Mouse (Mus musculus) gastrocnemius, postnatal 14 days (tissue): ENCODE measurements around the gene Fam81a. TPM values are rescaled to one million over a fixed set of nuclear protein-coding genes. Genes with fewer than 3 reads are reported as not detected.

Experiments used
- DNase-seq: peaks from one replicate; pipeline ENCODE4 v3.0.0; 2021; ENCODE audit warnings: mixed read lengths
- intact Hi-C: fragments of 180-260 bp; cut with DNase I; formaldehyde crosslinking; loops from one replicate; pipeline ENCODE4 v1.15.1; 2025; ENCODE audit warnings: low total_unique reads
- total RNA-seq, 2 experiments: library from RNA; stranded (reverse); gene quantifications; 2 replicates each; pipeline ENCODE4 v1.2.3; 2021

The Fam81a gene
- total RNA-seq, 2 experiments from 2014 or later = 1.9 to 2.1 TPM

DNA sequence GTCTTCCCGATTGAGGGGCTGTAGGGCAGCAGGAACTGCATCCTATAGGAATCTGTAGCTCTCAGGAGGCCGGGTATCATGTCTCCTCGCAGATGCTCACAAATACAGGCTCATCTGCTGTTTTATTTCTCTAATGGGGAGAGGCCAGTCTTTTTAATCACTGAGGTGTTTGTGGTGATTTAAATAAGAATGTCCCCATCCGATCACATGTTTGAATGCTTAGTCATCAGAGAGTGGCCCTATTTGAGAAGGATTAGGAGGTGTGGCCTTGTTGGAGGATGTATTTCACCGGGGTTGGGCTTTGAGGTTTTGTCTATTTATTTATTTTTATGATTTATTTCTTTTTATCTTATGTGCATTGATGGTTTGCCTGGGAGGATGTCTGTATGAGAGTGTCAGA, 11.6 kb downstream of the Fam81a start:
- intact Hi-C loops = no loop called here
- no peak for DNase-seq

DNA sequence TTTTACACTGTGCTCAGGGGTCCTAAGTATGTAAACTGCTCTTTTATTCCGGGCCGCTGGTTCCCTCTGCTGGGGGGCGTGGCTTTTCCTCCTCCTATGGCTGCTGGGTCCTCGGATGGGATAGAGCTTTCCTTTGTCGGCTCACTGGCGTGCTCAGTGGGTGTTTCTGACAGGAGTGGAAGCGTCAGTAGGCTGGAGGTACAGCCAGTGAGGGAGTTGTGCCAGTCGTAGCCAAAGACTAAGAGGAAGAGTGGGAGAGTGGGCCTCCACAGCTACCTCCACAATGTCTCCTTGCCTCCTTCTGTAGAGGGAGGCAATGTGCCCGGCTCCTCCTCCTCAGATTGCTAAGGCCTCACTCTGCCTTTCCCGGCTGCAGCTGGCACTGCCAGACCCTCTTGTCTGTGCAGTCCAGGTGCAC, 30.5 kb downstream of the Fam81a start:
- intact Hi-C loops = no loop called here

DNA sequence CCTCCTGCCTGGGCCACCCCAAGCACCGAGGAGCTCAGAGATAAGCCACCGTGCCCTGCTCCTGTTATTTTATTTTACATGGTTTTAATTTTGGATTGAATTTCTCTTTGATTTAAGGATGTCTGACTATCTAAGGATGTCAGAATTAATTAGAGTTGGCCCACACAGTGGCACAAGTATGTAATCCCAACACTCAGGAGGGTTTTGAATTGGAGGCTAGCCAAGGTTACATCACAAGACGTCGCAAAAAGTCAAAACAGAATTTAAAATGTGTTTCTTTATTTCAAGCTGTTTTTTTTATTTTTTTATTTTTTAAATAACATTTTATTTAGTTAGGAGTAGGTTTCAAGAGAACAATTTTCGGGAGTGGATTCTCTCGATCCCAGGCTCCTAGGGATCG, 31.5 kb downstream of the Fam81a start:
- DNase-seq = no peak
- intact Hi-C loops = no loop called here

More for the DNA sequence above, 30.5 kb downstream of the Fam81a start:
- DNase-seq = no peak

DNA sequence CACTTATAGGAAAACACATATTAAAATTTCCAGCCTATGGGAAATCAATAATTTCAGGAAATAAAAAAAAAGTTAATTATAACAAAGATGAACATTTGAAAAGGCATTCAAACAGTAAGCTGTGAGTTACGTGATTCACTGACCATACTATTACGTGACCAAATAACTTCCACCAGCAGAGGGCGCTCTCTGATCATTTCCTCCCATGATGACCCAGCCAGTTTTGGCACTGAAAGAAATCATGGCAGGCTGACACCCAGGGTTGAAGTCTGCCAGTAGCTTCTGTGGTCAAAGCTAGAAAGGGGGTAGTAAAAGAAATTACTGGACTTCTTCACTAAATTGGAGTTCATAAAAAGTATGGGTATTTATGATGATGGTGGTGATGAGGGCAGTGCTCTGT, 33.1 kb downstream of the Fam81a start:
- DNase-seq = peak; percentile 77
- intact Hi-C loops = loop anchor here (10.0 kb wide), 1 partner anchor 286 kb away; no protein-coding TSS in a partner anchor

DNA sequence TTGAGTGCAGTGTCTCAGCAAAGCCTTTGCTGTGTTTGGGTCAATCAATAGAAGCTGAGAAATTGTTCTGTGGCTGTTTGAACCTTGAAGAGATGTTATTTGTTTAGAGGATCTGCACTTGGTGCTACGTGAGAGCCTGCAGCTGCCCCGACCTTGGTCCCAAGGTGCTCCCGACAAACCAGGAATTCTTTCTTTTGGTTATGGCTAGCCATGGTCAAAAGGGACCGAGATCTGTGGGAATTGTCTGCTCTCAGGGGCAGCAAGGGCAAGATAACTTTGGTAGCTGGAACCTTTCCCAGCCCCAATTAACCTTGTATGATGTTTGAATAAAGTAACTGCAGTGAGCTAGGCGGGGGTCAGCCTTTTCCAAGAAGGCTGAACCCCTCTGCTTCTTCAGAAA, 34.2 kb downstream of the Fam81a start:
- intact Hi-C loops = loop anchor here (10.0 kb wide), 1 partner anchor 287 kb away; no protein-coding TSS in a partner anchor

DNA sequence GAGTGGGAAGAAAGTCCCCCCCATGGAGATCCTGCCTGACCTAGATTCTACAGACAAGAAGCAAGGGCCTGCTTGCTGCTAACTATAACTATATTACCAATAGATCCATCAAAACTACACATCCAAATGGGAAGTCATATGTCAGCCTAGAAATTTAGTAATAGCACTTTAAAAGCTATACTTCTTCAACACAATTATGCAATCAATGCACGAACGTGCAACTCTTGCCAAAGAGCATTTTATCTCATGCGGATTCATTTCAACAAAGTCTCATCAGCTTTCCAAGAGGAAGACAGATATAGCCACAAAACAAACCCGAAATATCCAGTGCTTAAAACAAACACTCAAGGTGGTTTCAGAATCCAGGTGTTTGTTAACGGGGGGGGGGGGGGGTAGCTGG, 36.8 kb downstream of the Fam81a start:
- no peak for DNase-seq
- intact Hi-C loops = loop anchor here (10.0 kb wide), 1 partner anchor 289 kb away; no protein-coding TSS in a partner anchor

More for the DNA sequence above, 34.2 kb downstream of the Fam81a start:
- DNase-seq = no peak

DNA sequence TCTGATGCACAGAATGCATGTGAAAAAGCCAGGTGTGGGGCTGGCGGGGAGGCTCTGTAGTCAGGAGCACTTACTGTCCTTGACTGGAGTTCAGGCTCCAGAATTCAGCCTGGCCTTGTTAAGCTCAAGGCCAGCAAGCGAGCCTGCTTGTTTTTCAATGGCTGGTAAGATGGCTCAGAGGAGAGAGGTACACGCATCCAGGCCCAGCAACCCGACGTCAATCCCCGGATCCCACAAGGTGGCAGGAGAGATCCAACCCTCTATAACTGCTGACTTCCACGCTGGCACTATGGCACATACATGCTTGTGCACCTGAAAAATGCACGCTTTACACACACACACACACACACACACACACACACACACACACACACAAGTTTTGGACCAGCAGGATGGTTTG, 39.3 kb downstream of the Fam81a start:
- intact Hi-C loops = loop anchor here (10.0 kb wide), 1 partner anchor 292 kb away; no protein-coding TSS in a partner anchor
- no peak for DNase-seq

DNA sequence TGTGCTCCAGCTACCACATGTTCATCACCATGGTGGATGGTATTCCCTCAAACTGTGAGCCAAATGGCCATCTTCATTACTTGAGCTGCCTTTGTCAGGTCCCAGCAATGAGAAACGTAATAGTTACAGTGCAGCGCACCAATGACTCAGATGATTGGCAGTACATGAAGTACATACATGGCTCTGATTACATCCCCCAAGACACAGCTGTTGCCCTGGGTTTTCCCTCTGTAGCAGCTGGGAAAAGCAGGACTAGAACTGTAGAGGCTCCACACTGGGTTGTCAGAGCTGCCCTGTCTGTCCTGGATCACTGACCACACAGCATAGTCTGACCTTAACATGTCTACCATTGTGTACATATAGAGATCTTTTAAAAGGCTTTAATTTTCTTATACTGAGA, 44.8 kb downstream of the Fam81a start:
- intact Hi-C loops = no loop called here

DNA sequence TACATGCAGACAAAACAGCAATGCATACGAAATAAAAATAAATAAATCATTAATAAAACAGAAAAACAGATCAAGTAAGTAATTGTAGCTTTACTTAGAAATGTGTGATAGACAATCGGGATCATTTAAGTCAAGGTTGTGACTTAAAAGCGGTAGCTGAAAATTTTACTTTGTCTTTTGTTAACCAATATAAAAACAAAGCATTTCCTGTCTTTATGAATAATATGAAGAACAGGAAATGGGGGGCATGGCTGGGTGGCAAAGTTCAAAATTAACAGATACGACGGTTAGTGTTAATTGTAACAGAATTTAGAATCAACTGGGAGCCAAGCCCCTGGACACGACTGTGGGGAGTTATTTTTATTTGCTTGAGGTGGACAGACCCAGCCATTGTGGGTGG, 47.3 kb downstream of the Fam81a start:
- DNase-seq = no peak
- intact Hi-C loops = no loop called here

More for the DNA sequence above, 44.8 kb downstream of the Fam81a start:
- DNase-seq = no peak

DNA sequence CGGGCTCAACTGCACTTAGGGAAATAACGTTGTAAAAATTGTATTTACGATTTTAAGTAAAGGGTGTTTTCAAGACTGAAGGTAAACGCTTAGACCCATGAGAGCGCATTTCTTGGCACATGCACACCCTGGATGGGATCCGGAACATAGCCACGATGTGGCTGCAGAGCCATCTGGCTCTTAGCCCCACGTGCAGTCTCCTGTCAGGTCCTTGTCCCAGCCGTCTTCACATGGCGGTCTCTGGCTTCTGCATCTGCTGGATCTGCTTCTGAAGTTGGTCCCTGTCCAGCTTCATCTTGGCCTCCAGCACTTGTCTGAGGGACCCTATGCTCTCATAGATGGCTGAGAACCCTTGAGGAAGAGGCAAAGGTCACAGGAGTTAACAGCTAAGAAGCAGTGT, 51.8 kb downstream of the Fam81a start:
- intact Hi-C loops = no loop called here
- no peak for DNase-seq

DNA sequence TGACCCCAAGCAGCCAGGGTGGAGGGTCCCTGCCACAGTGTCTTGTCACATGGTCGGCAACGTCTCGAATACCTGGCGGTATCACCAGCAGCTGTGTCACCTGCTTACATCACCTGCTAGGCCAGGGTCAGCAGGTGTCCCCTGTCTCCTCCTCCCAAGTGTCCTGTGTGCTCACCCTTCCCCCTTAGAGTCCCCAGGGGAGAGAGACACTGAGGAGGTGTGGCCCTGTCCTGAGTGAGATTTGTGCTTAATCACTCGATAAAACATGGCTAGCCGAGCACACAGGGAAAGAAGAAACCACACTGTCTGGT, 53.6 kb downstream of the Fam81a start:
- intact Hi-C loops = no loop called here
- no peak for DNase-seq

DNA sequence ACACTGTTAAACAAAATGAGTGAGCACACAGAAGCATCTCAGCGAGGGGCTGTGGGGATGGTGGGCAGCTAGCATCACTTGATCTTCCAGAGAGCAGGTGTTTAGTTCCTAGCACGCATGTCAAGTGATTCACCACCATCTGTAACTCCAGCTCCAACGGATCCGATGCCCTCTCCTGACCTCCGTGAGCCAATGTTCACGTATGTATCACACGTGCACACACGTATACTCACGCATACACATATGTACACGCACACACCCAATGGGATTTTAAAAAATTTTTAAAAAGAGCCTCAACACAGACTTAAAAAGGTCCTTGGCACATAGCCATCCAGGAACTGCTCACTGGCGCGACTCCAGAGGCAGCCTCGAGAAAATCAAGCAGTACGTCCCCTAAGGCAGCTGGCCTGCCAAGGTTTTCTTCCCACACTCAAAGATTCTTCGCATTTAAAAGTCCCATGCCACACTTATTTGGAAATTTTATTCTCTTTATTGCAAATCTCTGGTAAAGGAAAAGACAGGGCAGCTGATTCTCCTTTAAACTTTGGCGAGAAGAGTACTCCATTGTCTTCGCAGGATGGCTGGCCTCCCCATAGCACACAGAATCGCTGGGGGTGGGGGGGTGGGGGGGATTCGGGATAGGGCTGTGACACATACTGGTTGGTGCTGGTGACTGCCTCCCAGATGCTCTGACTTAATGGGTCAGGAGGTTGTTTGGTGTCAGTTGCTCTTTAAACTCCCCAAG, 54.1 kb downstream of the Fam81a start:
- DNase-seq = peak; percentile 24
- intact Hi-C loops = no loop called here

DNA sequence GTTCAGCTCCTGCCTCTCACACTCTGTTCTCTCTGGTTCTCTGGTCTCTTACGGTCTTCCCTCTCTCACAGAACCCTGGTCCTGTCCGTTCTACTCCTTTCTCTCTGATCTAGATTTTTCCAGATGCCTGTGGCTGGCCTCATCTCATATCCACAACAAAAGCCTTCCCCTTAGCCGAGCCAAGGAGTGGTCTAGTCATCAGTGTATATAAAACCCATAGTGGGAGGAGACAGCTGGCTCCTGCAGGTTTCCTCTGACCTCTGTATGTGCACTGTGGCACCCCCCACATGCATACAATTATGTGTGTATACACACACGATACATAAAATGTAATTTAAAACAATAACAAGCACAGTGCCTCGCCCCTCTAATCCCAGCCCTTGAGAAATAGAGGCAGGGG, 55.0 kb downstream of the Fam81a start:
- DNase-seq = no peak
- intact Hi-C loops = no loop called here

DNA sequence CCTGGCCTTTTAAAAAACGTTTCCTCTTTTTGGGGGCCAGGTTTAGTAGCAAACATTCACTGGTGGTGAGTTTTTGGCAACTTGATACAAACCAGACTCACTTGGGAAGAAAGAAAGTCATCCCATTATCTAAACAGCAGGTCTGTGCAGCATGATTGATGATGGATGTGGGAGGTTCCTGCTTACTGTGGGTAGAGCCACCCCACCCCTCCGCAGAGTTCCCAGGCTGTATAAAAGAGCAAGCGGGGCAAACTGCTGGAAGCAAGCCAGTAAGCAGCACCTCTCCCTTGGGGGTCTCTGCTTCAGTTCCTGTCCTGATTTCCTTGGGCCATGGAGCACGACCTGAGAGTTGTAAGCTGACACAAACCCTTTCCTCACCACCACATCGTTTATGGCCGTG, 56.3 kb downstream of the Fam81a start:
- no peak for DNase-seq
- intact Hi-C loops = no loop called here

DNA sequence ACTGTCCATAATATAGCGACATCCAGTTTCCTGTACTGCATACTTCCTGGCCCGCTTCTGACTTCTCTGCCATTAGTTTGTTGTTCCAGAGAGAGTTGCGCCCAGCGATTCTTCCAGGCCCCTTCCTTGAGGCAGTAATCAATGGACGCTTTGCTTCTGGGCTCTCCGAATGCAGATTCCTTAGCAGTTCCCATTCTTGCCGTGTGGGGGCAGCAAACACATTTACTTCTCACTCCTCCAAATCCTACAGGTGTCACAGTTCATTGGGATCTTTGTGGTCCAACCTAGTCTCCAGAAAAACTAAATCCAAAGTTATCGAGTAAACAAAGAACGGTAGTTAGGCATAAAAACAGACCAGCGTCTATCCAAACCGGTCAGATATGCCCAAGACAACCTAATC, 58.3 kb downstream of the Fam81a start:
- peak; percentile 18 for DNase-seq
- intact Hi-C loops = no loop called here

DNA sequence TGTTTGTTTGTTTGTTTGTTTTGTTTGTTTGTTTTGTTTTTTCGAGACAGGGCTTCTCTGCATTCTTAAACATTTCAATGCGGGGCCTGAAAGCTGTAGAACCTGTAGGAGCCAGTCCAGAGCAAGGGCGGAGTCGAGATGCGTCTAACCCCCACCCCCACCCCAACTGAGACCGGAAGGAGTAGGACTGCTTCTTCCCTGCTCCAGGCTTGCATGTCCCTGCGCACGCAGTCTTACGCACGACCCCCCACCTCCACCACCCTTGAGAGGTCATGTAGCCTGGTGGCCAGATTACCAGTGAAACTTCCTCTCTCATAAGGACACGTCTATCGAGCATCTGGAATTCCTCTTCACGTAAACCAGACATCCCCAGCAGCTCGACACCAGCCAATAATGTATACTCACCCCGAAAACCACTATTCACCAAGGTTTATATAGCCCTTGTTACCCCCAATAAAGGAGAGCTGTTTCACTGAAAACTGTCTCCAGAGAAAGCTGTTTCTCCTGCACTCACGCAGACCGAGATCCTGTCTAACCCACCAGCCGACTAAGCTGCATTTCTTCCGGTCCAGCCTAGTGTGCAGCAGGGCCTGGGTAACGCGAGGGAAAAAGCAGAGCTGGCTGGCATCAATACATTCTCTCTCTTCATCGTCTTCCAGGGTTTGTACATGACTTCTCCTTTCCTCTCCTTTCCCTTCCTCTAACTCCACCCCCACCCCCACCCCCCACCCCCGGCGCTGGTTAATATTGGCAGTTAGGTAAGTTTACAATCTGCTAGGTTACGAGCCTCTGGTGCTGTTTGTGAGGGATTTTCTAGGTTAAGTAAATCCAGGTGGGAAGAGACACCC, 59.8 kb downstream of the Fam81a start:
- intact Hi-C loops = no loop called here
- no peak for DNase-seq

DNA sequence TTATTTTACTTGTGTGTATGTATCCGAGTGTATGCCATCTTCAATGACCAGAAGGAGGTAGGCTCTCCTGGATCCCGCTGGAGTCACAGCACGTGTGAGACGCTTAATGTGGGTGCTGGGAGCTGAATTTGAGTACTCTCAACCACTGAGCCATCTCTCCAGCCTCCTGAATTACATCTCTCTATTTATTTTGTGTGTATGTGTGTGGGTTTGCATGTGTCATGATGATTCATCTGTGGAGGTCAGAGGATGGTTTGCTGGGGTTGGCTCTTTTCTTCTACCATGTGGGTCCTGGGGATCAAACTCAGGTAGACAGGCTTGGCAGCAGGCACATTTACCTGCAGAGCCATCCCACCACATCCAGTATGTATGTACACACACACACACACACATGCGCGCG, 60.6 kb downstream of the Fam81a start:
- intact Hi-C loops = no loop called here
- DNase-seq = no peak

DNA sequence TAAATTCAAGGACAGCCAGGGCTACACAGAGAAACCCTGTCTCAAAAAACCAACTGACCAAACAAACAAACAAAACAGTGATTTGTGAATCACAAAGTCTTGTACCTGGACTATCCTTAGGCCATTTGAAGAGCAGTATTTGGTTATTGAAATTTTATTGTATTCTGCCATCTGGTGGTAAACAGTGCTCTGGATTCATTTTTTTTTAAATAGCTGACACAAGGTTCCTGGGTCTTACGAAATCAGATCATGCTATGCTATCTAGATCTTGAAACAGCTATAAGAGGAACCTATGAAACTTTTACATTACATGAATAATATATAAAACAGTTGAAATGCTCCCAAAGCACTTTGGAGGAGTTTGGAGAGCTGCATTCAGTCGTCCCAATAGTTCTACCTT, 61.4 kb downstream of the Fam81a start:
- DNase-seq = no peak
- intact Hi-C loops = no loop called here

DNA sequence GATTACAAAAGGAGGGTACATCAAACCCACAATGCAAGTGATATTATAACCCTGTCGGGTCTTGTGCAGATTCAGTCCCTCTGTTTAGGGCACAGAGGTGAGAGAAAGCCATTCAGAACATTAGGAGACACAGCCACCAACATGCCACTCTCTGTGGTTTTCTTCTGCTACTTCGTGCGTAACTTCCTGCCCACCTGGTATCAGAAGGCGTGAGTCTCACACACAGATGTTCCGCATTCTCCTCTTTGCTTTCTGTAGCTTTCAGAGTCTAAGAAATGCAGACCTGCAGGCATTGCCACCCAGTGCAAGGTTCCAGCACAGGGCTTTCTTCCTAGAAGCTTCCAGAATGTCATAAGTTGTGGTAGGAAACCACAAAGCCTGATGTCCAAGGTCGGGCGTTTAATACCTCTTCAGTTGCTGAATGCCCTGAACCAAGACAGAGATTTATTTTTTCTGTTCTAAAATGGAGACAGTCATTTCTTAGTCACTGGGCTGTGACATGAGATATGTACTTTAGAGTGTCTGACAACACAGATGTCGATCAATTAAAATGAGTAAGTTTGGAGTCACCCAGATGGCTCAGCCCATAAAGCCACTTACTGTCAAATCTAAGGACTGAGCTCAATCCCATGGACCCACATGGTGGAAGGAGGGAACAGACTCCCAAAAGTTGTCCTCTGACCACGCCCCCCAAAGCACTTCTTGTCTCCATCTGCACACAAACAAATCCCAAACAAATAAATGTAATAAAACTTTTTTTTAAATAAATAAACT, 62.1 kb downstream of the Fam81a start:
- DNase-seq = no peak
- intact Hi-C loops = no loop called here

DNA sequence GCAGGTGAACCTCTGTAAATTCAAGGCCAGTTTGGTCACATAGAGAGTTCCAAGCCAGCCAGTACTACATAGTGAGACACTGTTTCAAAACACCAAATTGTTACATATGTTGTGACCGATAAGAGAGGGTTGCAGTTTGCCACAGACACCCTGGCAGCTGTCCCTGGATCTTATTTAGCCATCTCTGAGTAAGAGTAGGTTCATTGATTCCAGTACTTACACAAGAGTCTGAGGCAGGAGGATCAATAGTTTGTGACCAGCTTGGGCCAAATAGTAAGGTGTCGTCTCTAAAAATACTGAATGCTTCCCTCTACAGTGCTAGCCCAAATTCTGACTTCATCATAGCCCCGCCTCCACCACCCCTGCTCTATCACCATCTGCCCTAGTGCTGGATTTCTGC, 64.3 kb downstream of the Fam81a start:
- intact Hi-C loops = no loop called here
- no peak for DNase-seq
